Mouse (Mus musculus) hindbrain, embryonic 11.5 days (tissue): ENCODE measurements around the gene Adm. TPM values are rescaled to one million over a fixed set of nuclear protein-coding genes. Genes with fewer than 3 reads are reported as not detected.

ENCODE experiments used
- ATAC-seq: fragments of 200-750 bp; cut with Nextera tagmentation; 2 replicates; pipeline ENCODE4 v1.8.0; 2017; ENCODE audit warnings: mild to moderate bottlenecking, moderate TSS enrichment, moderate library complexity; ENCODE audit not compliant: low FRiP score
- DNase-seq: peaks from one replicate; pipeline ENCODE4 v3.0.0-alpha.2; 2015; ENCODE audit warnings: low spot score
- H3K27ac ChIP-seq: fragments of 300-500 bp; sonication (generic); 2 replicates; pipeline ENCODE4 v1.5.1; 2014; ENCODE audit warnings: mild to moderate bottlenecking, low read depth, low read length
- H3K27me3 ChIP-seq: fragments of 300-500 bp; sonication (generic); 2 replicates; pipeline ENCODE4 v1.6.1; 2014; ENCODE audit warnings: mild to moderate bottlenecking, low read length, moderate library complexity, mixed read lengths; ENCODE audit not compliant: control insufficient read depth, insufficient read depth
- H3K36me3 ChIP-seq: fragments of 300-500 bp; sonication (generic); 2 replicates; pipeline ENCODE4 v1.6.1; 2014; ENCODE audit warnings: mild to moderate bottlenecking, low read length, moderate library complexity, mixed read lengths; ENCODE audit not compliant: control insufficient read depth, insufficient read depth
- H3K4me1 ChIP-seq: fragments of 300-500 bp; sonication (generic); replicated peaks from 2 replicates; pipeline ENCODE4 v1.6.1; 2014; ENCODE audit warnings: low read length, mixed read lengths; ENCODE audit not compliant: control insufficient read depth, insufficient read depth
- H3K4me2 ChIP-seq: fragments of 300-500 bp; sonication (generic); replicated peaks from 2 replicates; pipeline ENCODE4 v1.6.1; 2014; ENCODE audit warnings: mild to moderate bottlenecking, low read depth, low read length
- H3K4me3 ChIP-seq: fragments of 300-500 bp; sonication (generic); 2 replicates; pipeline ENCODE4 v1.5.1; 2014; ENCODE audit warnings: low read depth, low read length
- H3K9ac ChIP-seq: fragments of 300-500 bp; sonication (generic); 2 replicates; pipeline ENCODE4 v1.6.1; 2014; ENCODE audit warnings: low read depth, low read length
- H3K9me3 ChIP-seq: fragments of 300-500 bp; sonication (generic); 2 replicates; pipeline ENCODE4 v1.6.1; 2016; ENCODE audit warnings: low read length; ENCODE audit not compliant: control insufficient read depth
- WGBS: fragments of 180-500 bp; shearing (Covaris S2); extraction: QIAGEN DNeasy Blood & Tissue Kit; methylation state at CpG from one replicate; pipeline ENCODE4 v1.1.7; 2014; 5-methylcytosine and 5-hydroxymethylcytosine counted together
- polyA plus RNA-seq: library from polyadenylated mRNA; unstranded; fragments of >200 nt; fragmentation: Nextera tagmentation; extraction: Ambion mirVana; gene quantifications from 2 replicates; pipeline ENCODE4 v1.2.1, GENCODE M21; 2014

The Adm gene
- polyA plus RNA-seq, 1 experiment from 2014 or later = 5.0 TPM

GRCm38 (mm10) chr7:110671121-110671680 is 43.7 kb downstream of the Adm start:
- 47% methylated on average over 6 of the region's 6 CpGs for WGBS
- DNase-seq = no peak
- Histone ChIP-seq H3K4me3 (no peak overlapping the region), H3K36me3 (no peaks in the 10 kb centered on the region), H3K27me3 (no peaks in the 10 kb centered on the region), H3K4me1 (no peaks in the 10 kb centered on the region), H3K9me3 (no peaks in the 10 kb centered on the region), H3K9ac (no peak overlapping the region), H3K4me2 (no peak overlapping the region), H3K27ac (no peak overlapping the region)
- ATAC-seq = no peak

Other genes with a start within 250 kb of the Adm start
- gene Sbf2, start 12.7 kb upstream of the Adm start, polyA plus RNA-seq = 39.1 and 48.9 TPM in 2 replicates
- gene Ampd3, start 140.5 kb downstream of the Adm start, polyA plus RNA-seq = 1.3 and 1.4 TPM in 2 replicates
- gene Rnf141, start 216.8 kb downstream of the Adm start, polyA plus RNA-seq = 28.2 and 29.0 TPM in 2 replicates
- 2.4 and 2.5 TPM in 2 replicates for gene Lyve1, start 235.6 kb downstream of the Adm start, polyA plus RNA-seq